Comparison of ENCODE assay signal across 19 mouse cellular contexts in genomic region chr4:135530270-135530669, GRCm38 (mm10). TPM values are rescaled to one million over a fixed set of nuclear protein-coding genes. Genes with fewer than 3 reads are reported as not detected.
DNase-seq lines count a peak whose midpoint lies in the region; ATAC-seq and TF ChIP-seq lines count a peak whose summit lies in the region.
"Had no signal": no experiment of that assay in that cellular context is flagged by ENCODE, and none has a peak within 500 bp of the region (broad histone marks: within the 10 kb centered on the region; RNA-seq: fewer than 3 reads in every experiment).

No protein-coding gene starts in this region.

- H3K9ac ChIP-seq in heart, adult 2 months (ENCODE audit: low read depth, low read length), result no peak overlapping the region
- no peak overlapping the region for H3K9ac ChIP-seq in lung, embryonic 14.5 days
- no peak overlapping the region for H3K9ac ChIP-seq in ES-E14 (ENCODE audit: insufficient read depth, low read depth, low read length, poor library complexity, severe bottlenecking)
- no peak overlapping the region for H3K9ac ChIP-seq in stomach, postnatal 0 days (ENCODE audit: low read length)
- H3K9ac ChIP-seq: hindbrain, embryonic 14.5 days; midbrain, embryonic 13.5 days had no signal

- H3K4me1 ChIP-seq in heart, adult 2 months (ENCODE audit: control insufficient read depth, insufficient read depth, low read length), result no peaks in the 10 kb centered on the region
- H3K4me1 ChIP-seq in lung, embryonic 14.5 days (ENCODE audit: insufficient read depth), result no peaks in the 10 kb centered on the region
- H3K4me1 ChIP-seq in ES-E14 (ENCODE audit: control insufficient read depth in 2 of 2, insufficient read depth in 2 of 2, low read length in 2 of 2, poor library complexity in 1 of 2), result peaks cover 3 to 17% of the 10 kb centered on the region in 2 experiments; a peak in 3 of 4 replicates
- H3K4me1 ChIP-seq in stomach, postnatal 0 days (replicated peaks; ENCODE audit: control insufficient read depth, insufficient read depth), result no peaks in the 10 kb centered on the region

- ATAC-seq in lung, embryonic 14.5 days (ENCODE audit: insufficient read depth), result no peak
- ATAC-seq in stomach, postnatal 0 days (ENCODE audit: low FRiP score, low TSS enrichment), result no peak
- ATAC-seq: midbrain, embryonic 13.5 days had no signal

- no peak for DNase-seq in heart, adult 2 months
- no peak for DNase-seq in heart, adult 8-10 months (ENCODE audit: low spot score)
- no peak for DNase-seq in lung, embryonic 14.5 days
- DNase-seq in lung, postnatal 10 days, result no peak
- DNase-seq in ES-E14 (ENCODE audit: low read depth, low spot score), result no peak
- DNase-seq in stomach, postnatal 0 days (ENCODE audit: low spot score), result no peak
- DNase-seq in thymus, postnatal 0 days (ENCODE audit: low spot score), result no peak
- DNase-seq: adrenal gland, postnatal 36 days; cerebellum, postnatal 10 days; gastrocnemius, postnatal 36 days; heart, postnatal 14 days; kidney, adult 18-20 months; kidney, postnatal 25 days; lung, adult 2 months; retina, postnatal 1 day had no signal

- no peak for TF ChIP-seq EP300 in heart, adult 2 months (IDR thresholded peaks at IDR 0.05; ENCODE audit: insufficient read depth, low read depth, low read length)
- TF ChIP-seq EP300 in stomach, postnatal 0 days (optimal IDR thresholded peaks at IDR 0.05), result no peak

- in situ Hi-C loops in ES-E14 (cut with MboI; ENCODE audit: low sequenced_read_pairs in 2 of 2, unreplicated experiment in 2 of 2), result no loop called here

- TF ChIP-seq CTCF in heart, adult 2 months (IDR thresholded peaks at IDR 0.05), result peak; percentile 45
- TF ChIP-seq CTCF in lung, embryonic 14.5 days (IDR thresholded peaks at IDR 0.05; ENCODE audit: low read depth), result peak; percentile 35
- TF ChIP-seq CTCF in stomach, postnatal 0 days (IDR thresholded peaks at IDR 0.05; ENCODE audit: low read depth), result peak; percentile 44; the same call in 1 of the 2 replicates

- no peak overlapping the region for H3K4me2 ChIP-seq in lung, embryonic 14.5 days
- no peak overlapping the region for H3K4me2 ChIP-seq in stomach, postnatal 0 days (replicated peaks; ENCODE audit: low read depth)
- H3K4me2 ChIP-seq: heart, embryonic 11.5 days; hindbrain, embryonic 14.5 days; midbrain, embryonic 13.5 days had no signal

- no peak overlapping the region for H3K4me3 ChIP-seq in heart, adult 2 months
- no peak overlapping the region for H3K4me3 ChIP-seq in lung, embryonic 14.5 days (ENCODE audit: low read depth, low read length)
- H3K4me3 ChIP-seq in ES-E14 (ENCODE audit: insufficient read depth in 1 of 2, low read depth in 1 of 2, low read length in 2 of 2, poor library complexity in 1 of 2, severe bottlenecking in 1 of 2), result no peak overlapping the region
- no peak overlapping the region for H3K4me3 ChIP-seq in stomach, postnatal 0 days (ENCODE audit: low read depth, low read length)
- H3K4me3 ChIP-seq: midbrain, embryonic 13.5 days had no signal

- WGBS in heart, adult 2 months, result 57% methylated on average over 2 of the region's 2 CpGs
- WGBS in lung, embryonic 14.5 days, result 54% methylated on average over 2 of the region's 2 CpGs
- WGBS in stomach, postnatal 0 days, result 67% methylated on average over 2 of the region's 2 CpGs

- H3K27me3 ChIP-seq in heart, adult 2 months (ENCODE audit: control insufficient read depth, insufficient read depth, low read length), result no peaks in the 10 kb centered on the region
- H3K27me3 ChIP-seq in lung, embryonic 14.5 days (ENCODE audit: insufficient read depth, low read length), result no peaks in the 10 kb centered on the region
- H3K27me3 ChIP-seq in stomach, postnatal 0 days (ENCODE audit: control insufficient read depth, insufficient read depth, low read length), result no peaks in the 10 kb centered on the region

- no peaks in the 10 kb centered on the region for H3K79me2 ChIP-seq in heart, adult 2 months (replicated peaks; ENCODE audit: control insufficient read depth, insufficient read depth, low read length)

- no peak for TF ChIP-seq POLR2A in heart, adult 2 months (IDR thresholded peaks at IDR 0.05; ENCODE audit: insufficient read depth, low read depth, low read length)

- H3K9me3 ChIP-seq in lung, embryonic 14.5 days (ENCODE audit: low read depth, low read length), result no peaks in the 10 kb centered on the region
- no peaks in the 10 kb centered on the region for H3K9me3 ChIP-seq in ES-E14 (ENCODE audit: control insufficient read depth, insufficient read depth, low read depth, low read length)
- 0 out of 2 replicates have a peak, but pooled peaks cover 2% of the 10 kb centered on the region for H3K9me3 ChIP-seq in stomach, postnatal 0 days (ENCODE audit: control insufficient read depth, low read length)

- intact Hi-C loops in heart, adult 2 months (cut with DNase I), result no loop called here

- H3K27ac ChIP-seq in heart, adult 2 months, result no peak overlapping the region
- H3K27ac ChIP-seq in lung, embryonic 14.5 days (ENCODE audit: low read depth), result no peak overlapping the region
- H3K27ac ChIP-seq in ES-E14 (ENCODE audit: insufficient read depth, low read depth, low read length, poor library complexity, severe bottlenecking), result no peak overlapping the region
- no peak overlapping the region for H3K27ac ChIP-seq in stomach, postnatal 0 days (replicated peaks)
- H3K27ac ChIP-seq: hindbrain, embryonic 14.5 days; midbrain, embryonic 13.5 days had no signal

- no peaks in the 10 kb centered on the region for H3K36me3 ChIP-seq in heart, adult 2 months (ENCODE audit: control insufficient read depth, insufficient read depth, low read length)
- no peaks in the 10 kb centered on the region for H3K36me3 ChIP-seq in lung, embryonic 14.5 days (ENCODE audit: insufficient read depth)
- no peaks in the 10 kb centered on the region for H3K36me3 ChIP-seq in ES-E14 (ENCODE audit: control insufficient read depth, insufficient read depth, low read length, poor library complexity, severe bottlenecking)
- H3K36me3 ChIP-seq in stomach, postnatal 0 days (ENCODE audit: control insufficient read depth, insufficient read depth, low read length), result no peaks in the 10 kb centered on the region
- H3K36me3 ChIP-seq: midbrain, embryonic 13.5 days had no signal

TF ChIP-seq in ES-E14, 5 proteins besides CTCF, POLR2A, EP300 and RAD21:
- TF ChIP-seq ZC3H11A (IDR thresholded peaks at IDR 0.05; ENCODE audit: borderline replicate concordance, low read depth, low read length) (peak; percentile 61; the same call in 1 of the 2 replicates), HCFC1 (IDR thresholded peaks at IDR 0.05; ENCODE audit: borderline replicate concordance, insufficient read depth, low read length) (no peak), MAFK (IDR thresholded peaks at IDR 0.05; ENCODE audit: insufficient read depth, low read depth, low read length) (no peak)

RNA-seq across cellular contexts. Expression of gene Nipal3, which starts 35.4 kb away (rescaled TPM):
- total RNA-seq in heart, adult 2 months (2021), result 10 to 100 TPM; 35.0 to 41.5 TPM
- 27.0 and 39.4 TPM in 2 replicates for polyA plus RNA-seq in heart, adult 2 months (2012; rRNA removed)
- 10 to 100 TPM; 42.2 to 55.4 (median 44.1) TPM for total RNA-seq in heart, adult 8-10 months (2022)
- 3.4 and 4.7 TPM in 2 replicates for polyA plus RNA-seq in lung, embryonic 14.5 days (2014; fragmentation: Nextera tagmentation; extraction: Ambion mirVana)
- total RNA-seq in ES-E14 (2012; rRNA removed), result 15.3 and 35.0 TPM in 2 replicates
- 3.8 and 5.3 TPM in 2 replicates for polyA plus RNA-seq in stomach, postnatal 0 days (2015; fragmentation: Nextera tagmentation; extraction: Ambion mirVana)
- 6.6 and 7.0 TPM in 2 replicates for polyA plus RNA-seq in thymus, postnatal 0 days (2015; fragmentation: Nextera tagmentation; extraction: Ambion mirVana)

RNA-seq across cellular contexts. Expression of gene Stpg1, which starts 35.7 kb away (rescaled TPM):
- total RNA-seq in heart, adult 2 months (2021), result not detected
- polyA plus RNA-seq in heart, adult 2 months (2012; rRNA removed), result 0.12 and 0.25 TPM in 2 replicates
- total RNA-seq in heart, adult 8-10 months (2022), result under 1 TPM in 2 of 4 experiments, not detected in 2; 0.22 to 0.44 TPM
- 0.14 and 0.29 TPM in 2 replicates for polyA plus RNA-seq in lung, embryonic 14.5 days (2014; fragmentation: Nextera tagmentation; extraction: Ambion mirVana)
- total RNA-seq in ES-E14 (2012; rRNA removed), result 0.09 and 0.26 TPM in 2 replicates
- 0.16 and 0.18 TPM in 2 replicates for polyA plus RNA-seq in stomach, postnatal 0 days (2015; fragmentation: Nextera tagmentation; extraction: Ambion mirVana)
- 0.55 and 0.93 TPM in 2 replicates for polyA plus RNA-seq in thymus, postnatal 0 days (2015; fragmentation: Nextera tagmentation; extraction: Ambion mirVana)
- total RNA-seq: gastrocnemius, postnatal 36 days had no signal

RNA-seq across cellular contexts. Expression of gene Grhl3, which starts 43.2 kb away (rescaled TPM):
- under 1 TPM; 0.08 to 0.14 TPM for total RNA-seq in heart, adult 2 months (2021)
- polyA plus RNA-seq in heart, adult 2 months (2012; rRNA removed), result 0.04 TPM in 1 of 2 replicates, not detected in the other
- total RNA-seq in heart, adult 8-10 months (2022), result not detected
- polyA plus RNA-seq in lung, embryonic 14.5 days (2014; fragmentation: Nextera tagmentation; extraction: Ambion mirVana), result 2.5 and 3.3 TPM in 2 replicates
- total RNA-seq in ES-E14 (2012; rRNA removed), result 6.2 and 6.7 TPM in 2 replicates
- 52.5 and 53.3 TPM in 2 replicates for polyA plus RNA-seq in stomach, postnatal 0 days (2015; fragmentation: Nextera tagmentation; extraction: Ambion mirVana)
- 0.78 and 1.2 TPM in 2 replicates for polyA plus RNA-seq in thymus, postnatal 0 days (2015; fragmentation: Nextera tagmentation; extraction: Ambion mirVana)
- total RNA-seq: adrenal gland, postnatal 36 days; heart, postnatal 14 days; megakaryocyte progenitor cell, adult 5-6 weeks had no signal

Comparison
In these comparisons a context has a peak if more than half of its experiments do, and no peak if none do; other contexts are left out.
1. RNA of gene Grhl3, which starts 43.2 kb away (polyA plus RNA-seq): 52.5 to 53.3 TPM in stomach, postnatal 0 days; 2.5 to 3.3 TPM in lung, embryonic 14.5 days, 0.78 to 1.2 TPM in thymus, postnatal 0 days and 0.04 TPM in heart, adult 2 months; every median in the first group is over 10 times any median in the second.
2. Peak in every context shown above with its lines, with median percentiles within 50 percentile points of each other: CTCF ChIP-seq.